Mouse (Mus musculus) kidney, embryonic 15.5 days (tissue): Measurements from ENCODE around the gene Pink1. TPM values are rescaled to one million over a fixed set of nuclear protein-coding genes. Genes with fewer than 3 reads are reported as not detected.
A peak's percentile ranks its signal among the peaks of the same experiment; 100 is the strongest.

ENCODE experiments used
- ATAC-seq: fragments of 200-750 bp; cut with Nextera tagmentation; replicated peaks from 2 replicates; pipeline ENCODE4 v1.8.0; 2017; ENCODE audit warnings: moderate TSS enrichment; ENCODE audit not compliant: low FRiP score
- H3K27ac ChIP-seq: fragments of 300-500 bp; sonication (generic); 2 replicates; pipeline ENCODE4 v1.5.1; 2015; ENCODE audit warnings: mild to moderate bottlenecking, inconsistent platforms
- H3K27me3 ChIP-seq: fragments of 300-500 bp; sonication (generic); 2 replicates; pipeline ENCODE4 v1.6.1; 2015; ENCODE audit warnings: inconsistent platforms
- H3K36me3 ChIP-seq: fragments of 300-500 bp; sonication (generic); 2 replicates; pipeline ENCODE4 v1.6.1; 2015; ENCODE audit warnings: inconsistent platforms
- H3K4me1 ChIP-seq: fragments of 300-500 bp; sonication (generic); 2 replicates; pipeline ENCODE4 v1.6.1; 2015; ENCODE audit warnings: inconsistent platforms
- H3K4me2 ChIP-seq: fragments of 300-500 bp; sonication (generic); 2 replicates; pipeline ENCODE4 v1.6.1; 2015; ENCODE audit warnings: moderate library complexity, mild to moderate bottlenecking, inconsistent platforms
- H3K4me3 ChIP-seq: fragments of 300-500 bp; sonication (generic); replicated peaks from 2 replicates; pipeline ENCODE4 v1.5.1; 2015; ENCODE audit warnings: mild to moderate bottlenecking, inconsistent platforms
- H3K9ac ChIP-seq: fragments of 300-500 bp; sonication (generic); 2 replicates; pipeline ENCODE4 v1.6.1; 2015; ENCODE audit warnings: mild to moderate bottlenecking, inconsistent platforms
- H3K9me3 ChIP-seq: fragments of 300-500 bp; sonication (generic); replicated peaks from 2 replicates; pipeline ENCODE4 v1.6.1; 2016; ENCODE audit warnings: inconsistent platforms
- WGBS: fragments of 180-500 bp; shearing (Covaris S2); methylation state at CpG from one replicate; pipeline ENCODE4 v1.1.7; 2015; ENCODE audit warnings: mixed read lengths; 5-methylcytosine and 5-hydroxymethylcytosine counted together
- polyA plus RNA-seq: library from polyadenylated mRNA; unstranded; fragments of >200 nt; fragmentation: Nextera tagmentation; extraction: Ambion mirVana; gene quantifications from 2 replicates; pipeline ENCODE4 v1.2.1, GENCODE M21; 2015

The Pink1 gene
- polyA plus RNA-seq, 1 experiment from 2014 or later = 50.3 TPM

DNA sequence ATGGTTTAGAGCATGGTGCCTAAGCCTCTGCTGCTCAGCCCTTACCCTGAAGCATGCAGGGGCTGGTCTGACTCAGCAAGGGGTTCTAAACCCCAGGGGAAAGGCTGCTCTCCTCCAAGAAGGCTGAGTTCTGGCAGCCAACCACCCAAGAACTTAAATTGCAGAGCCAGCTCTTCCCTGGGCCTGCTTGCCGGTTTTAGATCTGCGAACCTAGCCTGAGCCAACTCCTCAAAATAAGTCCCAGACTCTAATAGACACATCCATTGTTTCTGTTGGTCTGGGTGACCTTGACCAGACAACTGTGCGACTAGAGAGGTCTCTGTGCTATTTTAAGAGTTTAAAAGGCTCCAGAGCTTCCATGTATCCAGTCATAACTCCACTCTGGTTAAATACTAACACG, 2.4 kb downstream of the Pink1 start:
- Histone ChIP-seq H3K27ac (no peak overlapping the region), H3K4me2 (no peak overlapping the region), H3K4me1 (peaks cover 11% of the 10 kb centered on the region), H3K9ac (no peak overlapping the region), H3K4me3 (no peak overlapping the region), H3K9me3 (no peaks in the 10 kb centered on the region), H3K36me3 (no peaks in the 10 kb centered on the region), H3K27me3 (no peaks in the 10 kb centered on the region)
- 72% methylated on average over 4 of the region's 4 CpGs for WGBS
- no peak for ATAC-seq

DNA sequence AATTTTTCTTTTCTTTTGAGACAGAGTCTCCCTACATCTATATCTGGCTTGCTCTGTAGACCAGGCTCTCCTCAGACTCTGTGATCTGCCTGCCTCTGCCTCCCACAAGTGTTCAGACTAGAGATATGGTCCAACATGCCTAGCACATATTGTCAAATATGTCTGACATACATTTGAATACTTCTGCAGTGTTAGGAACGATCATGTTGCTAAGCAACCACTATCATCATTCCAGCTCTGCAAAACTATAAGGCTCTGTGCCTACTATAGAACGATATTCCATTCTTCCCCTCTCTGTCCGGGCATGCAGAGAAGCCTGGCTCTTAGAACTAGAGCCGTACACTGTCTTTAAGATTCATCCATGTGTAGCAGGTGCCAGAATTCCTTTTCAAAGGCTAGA, 3.4 kb downstream of the Pink1 start:
- Histone ChIP-seq H3K36me3 (peaks cover 2% of the 10 kb centered on the region; the same call in 1 of the 2 replicates), H3K9ac (no peak overlapping the region), H3K4me1 (peaks cover 11% of the 10 kb centered on the region), H3K4me2 (no peak overlapping the region), H3K27ac (no peak overlapping the region), H3K27me3 (no peaks in the 10 kb centered on the region), H3K9me3 (no peaks in the 10 kb centered on the region), H3K4me3 (no peak overlapping the region)
- no peak for ATAC-seq
- WGBS = 76% methylated on average over 4 of the region's 4 CpGs

DNA sequence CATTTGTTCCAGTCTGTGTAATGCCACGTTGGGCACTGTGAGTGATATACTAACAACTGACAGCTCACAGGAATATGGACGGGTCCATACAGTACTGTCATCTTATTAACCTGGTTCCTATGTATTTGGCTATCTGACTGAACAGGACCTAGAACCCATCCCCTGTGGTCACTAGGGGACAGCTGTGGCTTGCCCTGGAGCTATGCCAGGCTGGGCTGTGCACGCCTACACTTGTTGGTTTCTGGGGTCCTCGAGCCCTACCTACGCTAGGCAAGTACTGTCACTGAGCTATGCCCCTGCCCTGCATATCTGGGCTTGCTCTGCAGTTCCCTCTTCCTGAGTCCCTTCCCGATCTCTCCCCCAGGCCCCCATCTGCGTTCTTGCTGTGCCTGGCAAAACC, 4.6 kb downstream of the Pink1 start:
- WGBS = 81% methylated on average over 7 of the region's 7 CpGs
- Histone ChIP-seq H3K4me3 (no peak overlapping the region), H3K9ac (no peak overlapping the region), H3K36me3 (peaks cover 14% of the 10 kb centered on the region), H3K27ac (no peak overlapping the region), H3K4me1 (peaks cover 9% of the 10 kb centered on the region), H3K4me2 (no peak overlapping the region), H3K9me3 (no peaks in the 10 kb centered on the region), H3K27me3 (no peaks in the 10 kb centered on the region)
- ATAC-seq = no peak

DNA sequence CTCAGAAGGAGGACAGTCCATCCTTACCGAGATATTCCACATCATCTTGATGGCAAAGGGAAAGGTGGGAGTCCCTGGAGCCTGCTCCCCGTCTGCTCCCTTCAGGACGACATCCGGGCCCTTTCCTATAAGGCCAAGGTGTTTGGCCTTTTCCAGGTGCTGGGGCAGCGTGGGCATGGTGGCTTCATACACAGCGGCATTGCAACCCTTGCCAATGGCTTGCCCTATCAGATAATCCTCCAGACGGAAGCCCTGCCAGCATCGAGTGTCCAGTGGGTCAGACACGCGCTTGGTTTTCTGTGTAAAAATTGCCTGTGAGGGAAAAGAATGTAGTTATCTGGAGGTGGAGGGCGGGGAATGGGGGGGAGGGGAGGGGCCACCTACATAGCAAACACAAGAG, 5.4 kb downstream of the Pink1 start:
- H3K4me1 ChIP-seq = 0 out of 2 replicates have a peak, but pooled peaks cover 4% of the 10 kb centered on the region
- no peaks in the 10 kb centered on the region for H3K9me3 ChIP-seq
- no peak overlapping the region for H3K9ac ChIP-seq
- H3K27me3 ChIP-seq = no peaks in the 10 kb centered on the region
- 79% methylated on average over 11 of the region's 11 CpGs for WGBS
- peaks cover 18% of the 10 kb centered on the region for H3K36me3 ChIP-seq
- no peak overlapping the region for H3K4me2 ChIP-seq
- H3K27ac ChIP-seq = no peak overlapping the region
- ATAC-seq = no peak
- H3K4me3 ChIP-seq = no peak overlapping the region

DNA sequence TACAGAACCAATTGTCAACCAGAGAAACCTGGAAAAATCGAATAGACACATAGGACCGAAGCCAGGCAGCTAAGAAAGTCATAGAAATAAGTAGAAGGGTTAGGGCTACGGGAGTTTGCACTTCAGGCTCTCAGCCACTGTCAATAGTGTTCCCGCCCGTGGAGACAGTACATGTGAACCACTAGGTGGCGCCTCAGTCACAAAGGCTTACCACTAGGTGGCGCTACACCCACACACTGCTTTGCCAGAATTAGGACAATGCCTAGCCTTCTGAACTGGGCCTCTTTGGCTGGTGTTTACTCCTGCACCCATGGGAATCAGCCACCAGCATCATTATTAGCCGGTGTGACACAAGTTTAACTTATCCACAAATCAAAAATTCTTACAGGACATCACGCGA, 6.6 kb downstream of the Pink1 start:
- no peaks in the 10 kb centered on the region for H3K9me3 ChIP-seq
- H3K4me2 ChIP-seq = no peak overlapping the region
- no peak overlapping the region for H3K27ac ChIP-seq
- WGBS = 33% methylated on average over 10 of the region's 10 CpGs
- peak; percentile 53 for ATAC-seq
- H3K9ac ChIP-seq = no peak overlapping the region
- no peaks in the 10 kb centered on the region for H3K27me3 ChIP-seq
- H3K36me3 ChIP-seq = peaks cover 27% of the 10 kb centered on the region
- no peak overlapping the region for H3K4me3 ChIP-seq
- no peaks in the 10 kb centered on the region for H3K4me1 ChIP-seq

DNA sequence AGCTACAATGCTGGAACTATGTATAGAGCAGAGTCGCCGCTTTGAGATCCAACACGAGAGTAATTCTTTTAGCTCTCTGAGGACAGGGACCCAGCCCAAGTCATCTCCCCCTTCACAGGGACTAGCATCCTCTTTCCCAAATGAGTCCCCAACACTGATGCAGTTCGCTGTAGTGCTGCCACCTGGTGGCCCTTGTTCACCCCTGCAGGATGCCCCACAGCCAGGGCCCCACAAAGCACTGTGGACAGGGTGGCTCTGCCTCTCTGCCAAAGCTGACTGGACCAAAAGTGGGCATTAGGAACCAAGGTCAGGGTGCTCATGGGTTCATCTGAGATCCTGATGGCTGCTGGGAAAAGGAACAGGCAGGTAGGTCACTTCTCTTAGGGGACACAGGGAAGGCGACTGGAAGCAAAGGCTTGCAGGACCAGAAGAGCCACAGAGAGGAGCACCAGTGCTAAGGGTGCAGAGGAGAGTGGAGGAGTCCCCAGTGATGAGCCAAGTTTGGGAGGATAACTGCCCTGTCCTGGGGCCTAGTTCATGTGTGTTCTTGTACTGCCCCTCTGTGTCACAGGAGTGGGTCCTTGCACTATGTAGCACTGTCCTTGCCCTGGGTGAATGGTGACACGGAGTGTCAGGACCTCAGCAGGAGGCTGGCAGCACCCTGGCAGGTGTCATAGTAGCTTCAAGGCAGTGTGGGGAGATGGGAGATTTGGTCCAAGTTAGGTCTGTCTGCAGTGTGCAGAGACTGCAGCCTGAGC, 7.4 kb downstream of the Pink1 start:
- WGBS = 55% methylated on average over 6 of the region's 6 CpGs
- H3K9ac ChIP-seq = no peak overlapping the region
- no peaks in the 10 kb centered on the region for H3K27me3 ChIP-seq
- no peaks in the 10 kb centered on the region for H3K4me1 ChIP-seq
- no peak overlapping the region for H3K4me2 ChIP-seq
- 0 out of 2 replicates have a peak, but pooled peaks have one; percentile 37 for ATAC-seq
- no peak overlapping the region for H3K4me3 ChIP-seq
- peaks cover 35% of the 10 kb centered on the region for H3K36me3 ChIP-seq
- no peak overlapping the region for H3K27ac ChIP-seq
- no peaks in the 10 kb centered on the region for H3K9me3 ChIP-seq

DNA sequence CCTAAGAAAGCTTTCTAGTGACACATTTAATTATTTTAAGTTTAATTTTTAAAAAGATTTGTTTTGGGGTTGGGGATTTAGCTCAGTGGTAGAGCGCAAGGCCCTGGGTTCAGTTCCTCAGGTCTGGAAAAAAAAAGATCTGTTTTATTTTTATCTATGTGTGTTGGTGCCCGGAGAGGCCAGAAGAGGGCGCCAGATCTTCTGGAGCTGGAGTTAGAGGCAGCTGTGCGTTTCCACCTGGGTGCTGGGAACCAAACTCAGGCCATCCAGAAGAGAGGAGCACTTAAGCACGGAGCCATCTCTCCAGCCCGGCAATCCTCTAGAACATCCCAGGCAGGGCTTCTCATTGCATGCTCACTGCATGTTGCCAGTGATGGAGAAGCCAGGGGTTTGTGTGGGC, 9.7 kb downstream of the Pink1 start:
- Histone ChIP-seq H3K9ac (no peak overlapping the region), H3K4me1 (no peaks in the 10 kb centered on the region), H3K27me3 (no peaks in the 10 kb centered on the region), H3K4me3 (no peak overlapping the region), H3K27ac (no peak overlapping the region), H3K36me3 (peaks cover 59% of the 10 kb centered on the region), H3K4me2 (no peak overlapping the region), H3K9me3 (no peaks in the 10 kb centered on the region)
- 95% methylated on average over 6 of the region's 6 CpGs for WGBS
- no peak for ATAC-seq

DNA sequence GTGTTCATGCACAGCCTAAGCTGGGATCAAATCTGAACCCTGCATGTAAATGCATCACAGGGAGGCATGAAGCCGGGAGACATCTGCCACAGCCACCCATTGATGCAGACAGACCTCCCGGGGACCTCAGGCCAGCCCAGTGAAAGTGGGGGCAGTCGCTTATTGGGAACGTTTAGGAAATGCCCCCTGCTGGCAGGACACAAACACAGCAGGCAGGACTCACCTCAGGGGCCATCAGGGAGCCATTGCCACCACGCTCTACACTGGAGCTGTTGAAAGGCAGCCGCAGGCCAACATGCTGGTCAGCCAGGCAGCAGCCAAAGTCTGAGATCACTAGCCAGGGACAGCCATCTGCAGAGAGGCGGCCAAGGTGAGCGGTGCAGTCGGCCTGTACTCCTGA, 10.3 kb downstream of the Pink1 start:
- H3K9me3 ChIP-seq = no peaks in the 10 kb centered on the region
- no peak for ATAC-seq
- H3K9ac ChIP-seq = no peak overlapping the region
- 79% methylated on average over 9 of the region's 9 CpGs for WGBS
- H3K27me3 ChIP-seq = no peaks in the 10 kb centered on the region
- H3K4me2 ChIP-seq = no peak overlapping the region
- H3K4me1 ChIP-seq = no peaks in the 10 kb centered on the region
- peaks cover 64% of the 10 kb centered on the region for H3K36me3 ChIP-seq
- no peak overlapping the region for H3K27ac ChIP-seq
- H3K4me3 ChIP-seq = no peak overlapping the region

DNA sequence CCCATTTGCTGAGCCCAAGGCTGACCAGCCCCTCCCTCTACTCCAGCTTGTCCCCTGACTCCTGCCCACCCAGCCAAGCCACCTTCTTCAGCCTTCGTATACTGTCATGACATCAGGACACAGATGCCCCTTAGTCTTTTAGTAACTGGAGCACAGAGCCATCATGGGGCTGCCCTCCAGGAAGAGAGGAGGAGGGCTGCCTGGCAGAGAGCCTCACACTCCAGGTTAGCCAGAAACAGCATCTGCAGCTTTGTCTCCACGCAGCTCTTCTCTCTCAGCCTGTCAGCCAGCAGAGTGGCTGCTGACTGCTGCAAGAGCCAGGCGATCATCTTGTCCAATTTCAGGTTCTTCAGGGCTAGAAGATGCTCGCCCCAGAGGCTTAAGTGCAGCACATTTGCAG, 12.3 kb downstream of the Pink1 start:
- no peak overlapping the region for H3K4me3 ChIP-seq
- no peaks in the 10 kb centered on the region for H3K4me1 ChIP-seq
- WGBS = 93% methylated on average over 4 of the region's 4 CpGs
- no peak overlapping the region for H3K9ac ChIP-seq
- H3K36me3 ChIP-seq = peaks cover 83% of the 10 kb centered on the region
- H3K27me3 ChIP-seq = no peaks in the 10 kb centered on the region
- no peak overlapping the region for H3K4me2 ChIP-seq
- no peak for ATAC-seq
- H3K27ac ChIP-seq = no peak overlapping the region
- no peaks in the 10 kb centered on the region for H3K9me3 ChIP-seq

DNA sequence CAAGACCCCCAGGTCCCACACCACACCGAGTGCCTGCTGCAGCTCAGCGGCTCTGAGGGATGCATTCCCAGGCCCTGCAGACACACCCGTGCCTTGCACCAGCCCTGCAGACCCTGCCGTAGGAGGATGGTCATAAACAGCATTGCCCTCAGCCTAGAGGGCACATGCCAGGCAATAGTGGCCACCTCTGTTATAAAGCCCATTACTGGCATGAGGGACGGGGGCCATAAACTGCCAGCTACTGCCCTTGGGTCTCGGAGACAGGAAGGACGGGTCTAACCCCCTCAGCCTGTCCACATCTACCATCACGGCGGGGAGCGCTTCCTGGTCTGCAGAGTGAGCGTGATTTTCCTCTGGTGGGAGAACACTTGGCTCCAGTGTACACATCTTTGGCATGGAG, 13.1 kb downstream of the Pink1 start:
- no peak overlapping the region for H3K9ac ChIP-seq
- H3K27ac ChIP-seq = no peak overlapping the region
- no peaks in the 10 kb centered on the region for H3K4me1 ChIP-seq
- H3K9me3 ChIP-seq = no peaks in the 10 kb centered on the region
- WGBS = 78% methylated on average over 11 of the region's 11 CpGs
- peaks cover 90% of the 10 kb centered on the region for H3K36me3 ChIP-seq
- no peak for ATAC-seq
- H3K4me3 ChIP-seq = no peak overlapping the region
- no peaks in the 10 kb centered on the region for H3K27me3 ChIP-seq
- H3K4me2 ChIP-seq = no peak overlapping the region

DNA sequence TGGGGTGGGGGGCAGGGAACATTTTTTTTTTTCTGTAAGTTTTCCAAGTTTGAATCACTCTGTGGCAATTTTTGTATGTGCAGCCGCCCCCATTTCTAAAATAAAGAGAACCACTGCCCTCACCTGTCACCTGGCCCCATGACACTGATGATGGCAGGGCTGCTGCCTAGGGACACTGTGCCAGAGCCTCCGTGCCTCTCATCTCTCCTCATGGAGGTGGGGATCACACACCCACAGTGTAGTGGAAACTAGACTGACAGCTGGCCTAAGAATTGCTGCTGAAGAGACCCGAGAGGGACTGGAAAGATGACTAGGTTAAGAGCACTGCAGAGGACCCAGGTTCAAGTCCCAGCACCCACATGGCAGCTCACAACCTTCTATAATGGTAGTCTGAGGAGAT, 14.0 kb downstream of the Pink1 start:
- Histone ChIP-seq H3K9ac (no peak overlapping the region), H3K36me3 (peaks cover 91% of the 10 kb centered on the region), H3K9me3 (no peaks in the 10 kb centered on the region), H3K27ac (no peak overlapping the region), H3K4me3 (no peak overlapping the region), H3K4me1 (peaks cover 5% of the 10 kb centered on the region; the same call in 1 of the 2 replicates), H3K27me3 (no peaks in the 10 kb centered on the region), H3K4me2 (no peak overlapping the region)
- 98% methylated on average over 3 of the region's 3 CpGs for WGBS
- no peak for ATAC-seq

DNA sequence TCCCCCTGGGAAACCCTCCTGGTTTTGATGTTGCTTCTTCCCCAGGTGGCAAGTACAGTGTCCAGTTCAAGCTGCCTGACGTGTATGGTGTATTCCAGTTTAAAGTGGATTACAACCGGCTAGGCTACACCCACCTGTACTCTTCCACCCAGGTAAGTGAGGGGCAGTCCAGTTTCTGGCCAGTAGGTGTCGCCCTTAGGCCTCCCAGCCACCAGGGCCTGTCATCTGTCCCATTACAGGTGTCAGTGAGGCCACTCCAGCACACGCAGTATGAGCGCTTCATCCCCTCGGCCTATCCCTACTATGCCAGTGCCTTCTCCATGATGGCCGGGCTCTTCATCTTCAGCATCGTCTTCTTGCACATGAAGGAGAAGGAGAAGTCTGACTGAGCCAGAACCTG, 14.5 kb downstream of the Pink1 start:
- Histone ChIP-seq H3K36me3 (peaks cover 91% of the 10 kb centered on the region), H3K4me1 (peaks cover 8% of the 10 kb centered on the region; the same call in 1 of the 2 replicates), H3K4me2 (no peak overlapping the region), H3K9ac (no peak overlapping the region), H3K27ac (no peak overlapping the region), H3K4me3 (no peak overlapping the region), H3K9me3 (no peaks in the 10 kb centered on the region), H3K27me3 (no peaks in the 10 kb centered on the region)
- ATAC-seq = peak; percentile 44; the same call in 1 of the 2 replicates
- WGBS = 62% methylated on average over 8 of the region's 8 CpGs
